Mouse (Mus musculus) brain, embryonic 14.5 days (tissue): ENCODE results near the gene Atg7. TPM values are rescaled to one million over a fixed set of nuclear protein-coding genes. Genes with fewer than 3 reads are reported as not detected.

ENCODE experiments used
- DNase-seq: peaks from one replicate; pipeline ENCODE4 v3.0.0-alpha.2; 2011; ENCODE audit warnings: low read depth
- CTCF ChIP-seq: fragments of 200-500 bp; IDR thresholded peaks from 2 replicates; pipeline ENCODE4 v1.5.1; 2012; ENCODE audit warnings: inconsistent platforms, mild to moderate bottlenecking, moderate library complexity, borderline replicate concordance; ENCODE audit not compliant: insufficient read depth, insufficient read length; ENCODE audit errors: extremely low read depth
- POLR2A ChIP-seq: fragments of 200-500 bp; IDR thresholded peaks from 2 replicates; pipeline ENCODE4 v1.6.1; 2012; ENCODE audit warnings: mild to moderate bottlenecking, inconsistent platforms, borderline replicate concordance; ENCODE audit not compliant: poor library complexity, insufficient read depth, insufficient read length, severe bottlenecking; ENCODE audit errors: extremely low read depth
- polyA plus RNA-seq: library from polyadenylated mRNA; depleted of rRNA; stranded (reverse); fragments of >200 nt; gene quantifications from 2 replicates; pipeline ENCODE4 v1.2.3, GENCODE M21; 2012

Gene Atg7
- polyA plus RNA-seq, 1 experiment = 13.8 TPM

- TF ChIP-seq CTCF (no peak), POLR2A (no peak)
Observed at GRCm38 (mm10) chr6:114809431-114809811, 166.5 kb downstream of the Atg7 start.

DNA sequence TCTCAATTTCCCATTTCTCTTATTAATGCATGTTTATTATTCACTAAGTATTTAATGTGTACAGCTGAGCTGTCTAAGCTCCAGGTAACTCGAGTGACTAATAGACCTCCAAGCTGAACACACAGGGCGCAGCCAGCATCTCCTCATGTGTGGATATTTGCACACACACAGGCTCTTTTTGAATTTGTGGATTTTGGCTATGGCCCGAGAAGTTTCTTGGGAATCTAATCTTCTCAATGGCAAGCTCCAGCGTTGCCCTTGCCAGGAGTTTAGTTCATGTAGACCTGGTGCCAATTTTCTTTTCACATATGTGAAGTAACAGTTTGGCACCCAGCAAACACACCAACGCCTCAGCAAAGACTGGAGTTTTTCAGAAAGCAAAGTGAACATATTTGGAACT is 169.4 kb downstream of the Atg7 start:
- TF ChIP-seq POLR2A (no peak), CTCF (no peak)
- peak; percentile 91 for DNase-seq

More at GRCm38 (mm10) chr6:114809431-114809811, 166.5 kb downstream of the Atg7 start:
- DNase-seq = no peak

DNA sequence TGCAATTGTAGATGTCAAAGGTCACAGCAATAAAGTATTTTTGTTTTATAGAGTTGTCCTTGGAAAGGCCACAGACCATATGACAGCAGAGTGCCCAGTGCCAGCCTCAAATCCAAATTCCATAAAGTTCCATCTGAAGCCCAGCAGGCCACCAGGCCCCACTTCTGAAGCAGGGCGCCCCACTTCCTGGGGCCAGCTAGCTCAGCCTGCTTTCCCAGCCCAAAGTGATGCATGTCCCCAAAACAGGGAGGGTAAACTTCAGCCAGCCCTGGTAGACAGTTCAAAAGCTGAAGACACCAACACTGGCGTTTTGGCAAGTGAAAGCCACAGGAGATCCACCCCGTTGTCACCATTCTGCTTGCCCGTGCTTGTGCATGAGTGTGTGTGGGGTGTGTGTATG is 169.9 kb downstream of the Atg7 start:
- DNase-seq = no peak

GRCm38 (mm10) chr6:114814199-114814881 is 171.4 kb downstream of the Atg7 start:
- TF ChIP-seq CTCF = no peak
- no peak for TF ChIP-seq POLR2A
- peak; percentile 78 for DNase-seq

More for the DNA sequence above, 169.9 kb downstream of the Atg7 start:
- no peak for TF ChIP-seq POLR2A
- no peak for TF ChIP-seq CTCF

DNA sequence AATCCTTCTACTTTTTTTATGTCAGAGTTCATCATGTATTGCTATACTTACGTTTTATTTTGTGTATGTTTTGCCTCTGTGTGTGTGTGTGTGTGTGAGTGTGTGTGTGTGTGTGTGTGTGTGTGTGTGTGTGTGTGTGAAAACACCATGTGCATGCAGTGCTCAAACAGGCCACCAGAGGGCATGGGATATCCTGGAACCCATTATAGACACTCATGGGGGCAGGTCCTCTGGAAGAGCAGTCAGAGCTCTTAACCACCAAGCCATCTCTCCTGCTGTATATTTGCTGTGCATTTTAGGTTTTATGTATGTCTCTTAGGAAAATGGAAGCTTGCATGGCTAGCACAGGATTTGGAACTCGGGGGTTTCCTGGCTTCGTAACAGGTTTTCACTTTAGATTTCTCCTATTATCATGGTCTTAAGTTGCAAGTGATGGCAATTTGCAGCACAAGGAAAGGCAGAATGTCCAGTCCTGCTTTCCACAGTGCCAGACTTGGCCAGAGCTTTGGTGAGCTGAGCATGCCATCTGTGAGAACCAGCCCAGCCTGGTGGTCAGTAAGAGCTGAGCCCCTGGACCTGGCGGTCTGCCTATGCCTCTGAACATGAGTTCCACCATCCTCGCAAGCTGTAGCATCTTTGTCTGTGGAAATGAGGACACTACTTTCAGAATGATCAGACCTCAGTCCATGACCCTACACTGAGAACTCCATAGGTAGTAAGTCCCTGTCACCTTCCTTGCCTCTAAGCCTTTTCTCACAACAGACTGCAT is 172.2 kb downstream of the Atg7 start:
- no peak for DNase-seq
- TF ChIP-seq CTCF = peak; percentile 44; the same call in 1 of the 2 replicates
- no peak for TF ChIP-seq POLR2A

DNA sequence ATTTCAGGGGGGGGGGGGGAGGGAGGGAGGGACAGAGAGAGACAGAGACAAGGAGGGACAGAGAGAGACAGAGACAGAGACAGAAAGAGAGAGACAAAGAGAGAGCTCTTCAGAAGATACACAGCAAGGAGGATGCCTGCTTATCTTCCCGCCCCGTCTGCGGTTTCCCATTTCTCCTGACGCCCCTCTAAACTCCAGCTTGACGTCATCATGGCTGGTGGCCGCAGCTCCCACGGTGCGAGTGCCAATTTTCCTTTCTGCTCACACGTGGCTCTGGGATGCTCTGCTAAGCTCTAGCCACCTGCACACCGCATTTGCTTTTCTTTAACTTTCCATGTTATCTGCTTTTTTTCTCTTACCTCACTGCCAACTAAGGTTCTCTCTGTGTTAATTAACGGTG is 175.1 kb downstream of the Atg7 start:
- no peak for TF ChIP-seq POLR2A
- TF ChIP-seq CTCF = no peak
- DNase-seq = peak; percentile 59

DNA sequence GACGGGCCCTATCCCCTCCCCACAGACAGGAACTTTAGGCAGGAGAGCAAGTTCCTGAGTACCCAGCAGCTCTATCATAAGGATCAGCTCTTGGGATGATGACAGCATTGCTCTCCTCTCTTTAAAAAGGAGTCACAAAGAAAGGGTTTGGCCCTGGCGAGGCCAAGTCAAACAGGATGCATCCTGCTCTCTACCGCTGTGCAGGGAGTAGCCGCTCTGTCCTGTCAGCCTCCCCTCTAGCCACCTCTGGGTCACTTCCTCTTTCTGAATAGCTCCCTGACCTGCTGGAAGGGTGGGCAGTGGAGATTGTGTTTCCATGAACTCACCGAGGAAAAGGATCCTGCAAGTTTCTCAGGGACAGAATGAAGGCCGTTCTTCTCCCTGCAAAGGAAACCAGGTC is 175.6 kb downstream of the Atg7 start:
- DNase-seq = no peak
- TF ChIP-seq CTCF (no peak), POLR2A (no peak)

GRCm38 (mm10) chr6:114819971-114820481 is 177.1 kb downstream of the Atg7 start:
- peak; percentile 35 for DNase-seq
- TF ChIP-seq POLR2A (no peak), CTCF (no peak)

DNA sequence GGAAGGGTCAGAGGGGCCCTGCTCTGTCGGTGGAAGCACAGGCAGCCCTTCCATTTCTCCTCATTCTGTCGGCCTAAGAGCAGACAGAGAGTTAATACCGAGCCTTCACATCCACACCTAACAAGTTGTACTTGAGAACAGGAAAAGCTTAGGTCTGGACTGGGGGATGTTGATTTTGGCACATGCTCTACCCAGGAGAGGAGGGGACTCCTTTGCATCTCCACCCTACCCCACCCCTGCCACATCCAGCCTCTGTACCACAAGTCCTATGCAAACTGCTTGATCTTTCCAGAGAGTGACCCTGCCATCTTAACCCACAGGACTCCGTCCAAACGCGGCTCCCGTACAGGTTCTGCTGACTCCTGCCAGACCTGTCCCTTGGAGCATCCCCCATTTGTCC is 178.7 kb downstream of the Atg7 start:
- no peak for DNase-seq
- TF ChIP-seq CTCF (no peak), POLR2A (no peak)

DNA sequence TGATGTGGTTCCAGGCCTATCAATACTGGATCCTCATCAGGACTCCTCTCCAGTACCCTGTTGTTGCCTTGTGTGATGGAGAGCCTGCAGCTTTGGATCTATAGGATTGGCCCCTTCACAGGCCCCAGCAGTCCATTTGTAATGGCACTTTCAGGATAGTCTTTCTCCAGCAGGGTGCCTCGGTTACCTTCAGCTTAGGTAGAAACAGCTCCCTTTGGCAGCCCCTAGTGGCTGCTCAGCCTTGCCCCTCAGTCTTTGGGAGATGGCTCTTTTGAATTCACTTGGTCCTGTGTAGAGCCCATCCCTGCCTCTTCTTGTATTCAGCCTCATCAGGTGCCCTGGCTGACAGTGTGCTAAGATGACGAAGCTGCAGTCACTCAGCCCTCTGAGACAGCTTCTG is 184.0 kb downstream of the Atg7 start:
- DNase-seq = no peak
- TF ChIP-seq POLR2A = no peak
- TF ChIP-seq CTCF = no peak

DNA sequence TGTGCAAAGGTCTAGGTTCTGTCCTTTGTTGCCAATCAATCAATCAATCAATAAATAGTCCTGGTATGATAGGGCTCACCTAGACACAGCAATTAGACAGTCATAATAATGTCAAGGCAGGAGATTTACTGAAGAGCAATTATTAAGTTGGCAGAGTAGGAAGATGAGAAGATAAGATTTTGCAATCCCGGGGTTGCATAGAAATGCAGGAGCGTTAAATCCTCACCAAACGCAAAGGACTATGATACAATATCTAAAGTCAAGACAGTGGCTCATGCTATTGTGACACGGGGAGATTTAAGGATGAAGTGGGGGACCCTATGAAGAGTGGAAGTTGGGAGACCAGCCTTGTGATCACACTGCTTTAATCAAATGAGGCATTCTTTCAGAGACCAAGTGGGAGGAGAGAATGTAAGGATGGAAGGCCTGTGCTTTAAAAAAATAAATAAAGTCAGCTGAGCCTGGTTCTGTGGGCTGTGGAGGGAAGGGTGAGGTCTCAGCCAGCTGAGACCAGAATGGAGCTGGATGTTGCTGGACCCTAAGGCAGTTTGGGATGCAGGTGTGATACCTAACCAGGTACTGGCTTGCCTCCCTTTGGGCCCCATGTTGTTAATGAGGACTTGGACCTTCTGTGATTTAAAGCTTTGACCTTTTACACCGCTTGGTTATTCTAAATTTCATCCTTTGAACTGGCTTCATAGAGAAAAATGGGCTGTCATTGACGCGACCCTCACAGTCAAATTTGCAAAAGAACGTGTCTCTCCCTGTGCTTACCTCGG is 187.0 kb downstream of the Atg7 start:
- no peak for DNase-seq
- TF ChIP-seq CTCF (no peak), POLR2A (no peak)
